Mouse (Mus musculus) liver, postnatal 0 days (tissue): ENCODE measurements around the gene Fam104a.
A peak's percentile ranks its signal among the peaks of the same experiment; 100 is the strongest.

Source experiments
- CTCF ChIP-seq: sonication (generic); IDR thresholded peaks from 2 replicates; pipeline ENCODE4 v1.5.1; 2016; ENCODE audit warnings: antibody characterized with exemption, low read depth
- EP300 ChIP-seq: IDR thresholded peaks from 2 replicates; pipeline ENCODE4 v1.6.1; 2016; ENCODE audit warnings: antibody characterized with exemption, low read depth, mild to moderate bottlenecking

DNA sequence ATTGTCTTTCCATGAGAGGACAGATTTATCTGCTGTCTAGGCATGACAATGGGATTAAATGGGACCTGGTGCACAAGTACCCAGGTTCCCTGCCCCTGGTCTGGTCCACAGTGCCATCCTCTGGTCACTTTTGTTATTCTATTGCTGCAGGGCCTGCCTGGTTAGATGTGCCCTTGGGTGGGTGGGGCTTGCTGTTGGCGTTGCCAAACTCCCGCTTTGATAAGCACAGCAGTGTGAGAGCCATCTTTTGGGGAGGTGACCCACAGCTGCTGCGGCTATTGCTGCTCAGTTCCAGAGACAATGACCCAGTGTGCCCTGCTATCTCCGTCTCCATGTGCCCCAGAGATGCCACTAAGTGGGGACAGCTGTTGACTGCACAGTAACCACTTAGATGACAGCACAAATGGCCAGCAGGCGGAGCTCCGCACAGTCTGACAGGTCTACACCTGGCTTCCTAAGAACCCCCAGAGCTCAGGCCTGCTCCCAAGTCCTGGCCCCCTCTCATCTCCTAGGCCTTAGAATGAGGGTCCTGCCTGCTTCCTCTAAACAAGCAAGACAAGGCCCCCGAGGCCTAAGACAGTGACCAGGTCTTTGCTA is 31.2 kb upstream of the Fam104a start:
- peak; percentile 36 for TF ChIP-seq CTCF
- TF ChIP-seq EP300: no peak
